Mouse (Mus musculus) MEL-GATA-1-ER (cell line): Measurements from ENCODE around the gene Usp30.

ENCODE experiments used
- DNase-seq: peaks from one replicate; pipeline ENCODE4 v3.0.0-alpha.2; 2012; ENCODE audit warnings: low read depth; ENCODE audit errors: extremely low read depth

Usp30 gene

GRCm38 (mm10) chr5:114155168-114155933 is 90.1 kb downstream of the Usp30 start:
- DNase-seq, result no peak

- no peak for DNase-seq
Measured at GRCm38 (mm10) chr5:114157236-114157635, 92.0 kb downstream of the Usp30 start.

- DNase-seq, result no peak
Measured at GRCm38 (mm10) chr5:114161424-114161823, 96.2 kb downstream of the Usp30 start.

- peak; percentile 77 for DNase-seq
Measured at GRCm38 (mm10) chr5:114162106-114162815, 97.0 kb downstream of the Usp30 start.

- no peak for DNase-seq
Measured at GRCm38 (mm10) chr5:114163117-114163696, 97.9 kb downstream of the Usp30 start.

GRCm38 (mm10) chr5:114170345-114170744 is 105.1 kb downstream of the Usp30 start:
- no peak for DNase-seq

GRCm38 (mm10) chr5:114172936-114173335 is 107.7 kb downstream of the Usp30 start:
- no peak for DNase-seq

GRCm38 (mm10) chr5:114173458-114173857 is 108.2 kb downstream of the Usp30 start:
- DNase-seq, result no peak

GRCm38 (mm10) chr5:114173877-114174581 is 108.8 kb downstream of the Usp30 start:
- DNase-seq, result no peak
